ENCODE assay signal across 10 mouse cellular contexts in the genomic region with DNA sequence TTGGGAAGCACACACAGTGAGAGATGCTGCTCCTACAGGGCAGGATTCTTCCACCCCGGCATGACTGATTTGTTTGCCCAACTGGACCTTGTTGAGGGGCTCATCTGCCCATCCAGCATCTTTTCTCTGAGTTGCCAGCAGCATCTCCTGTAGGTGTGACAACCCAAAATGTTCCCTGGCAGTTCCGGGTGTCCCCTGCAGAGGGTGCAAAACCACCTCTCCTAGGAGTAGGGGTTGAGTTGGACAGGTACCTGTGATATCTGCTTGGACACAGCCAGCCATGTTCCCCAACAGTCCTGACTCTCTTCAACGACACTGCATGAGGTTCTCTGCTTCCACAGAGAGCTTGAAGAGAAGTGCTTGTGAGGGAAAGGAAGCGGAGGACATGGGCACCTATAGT. TPM values are rescaled to one million over a fixed set of nuclear protein-coding genes. Genes with fewer than 3 reads are reported as not detected.
DNase-seq lines count a peak whose midpoint lies in the region; ATAC-seq and TF ChIP-seq lines count a peak whose summit lies in the region.
"Had no signal": no experiment of that assay in that cellular context is flagged by ENCODE, and none has a peak within 500 bp of the region (broad histone marks: within the 10 kb centered on the region; RNA-seq: fewer than 3 reads in every experiment).

No protein-coding gene starts in this region.

- no peak overlapping the region for H3K4me2 ChIP-seq in hindbrain, embryonic 13.5 days
- H3K4me2 ChIP-seq: embryonic facial prominence, embryonic 13.5 days; hindbrain, embryonic 15.5 days had no signal

- no peaks in the 10 kb centered on the region for H3K27me3 ChIP-seq in hindbrain, embryonic 13.5 days
- H3K27me3 ChIP-seq: embryonic facial prominence, embryonic 13.5 days; hindbrain, embryonic 15.5 days had no signal

- peak; percentile 47; the same call in 1 of the 2 replicates for TF ChIP-seq CTCF in bone marrow, adult 2 months (IDR thresholded peaks at IDR 0.05; ENCODE audit: control insufficient read depth, insufficient read depth, low read length)

- no peak overlapping the region for H3K4me3 ChIP-seq in bone marrow, adult 2 months (replicated peaks; ENCODE audit: control insufficient read depth, low read depth, low read length)
- no peak overlapping the region for H3K4me3 ChIP-seq in hindbrain, embryonic 13.5 days
- H3K4me3 ChIP-seq: embryonic facial prominence, embryonic 13.5 days; hindbrain, embryonic 15.5 days had no signal

- peaks cover 27% of the 10 kb centered on the region for H3K36me3 ChIP-seq in hindbrain, embryonic 13.5 days

- WGBS in bone marrow, adult 2 months, result 72% methylated on average over 4 of the region's 4 CpGs
- whole genome bisulfite sequencing in hindbrain, embryonic 13.5 days, result 92% methylated on average over 4 of the region's 4 CpGs

- peak; percentile 12 to 27 for DNase-seq in cerebellum, postnatal 14 days
- DNase-seq in cerebellum, postnatal 4 days (ENCODE audit: low spot score in 2 of 2), result no peak
- peak; percentile 10 for DNase-seq in 3T3-L1 (ENCODE audit: low read depth, low spot score)
- DNase-seq in lung, postnatal 14 days, result peak; percentile 44
- DNase-seq in left cerebral cortex, postnatal 25 days (ENCODE audit: low spot score in 2 of 2), result no peak
- no peak for DNase-seq in retina, embryonic 14.5 days (ENCODE audit: low spot score)

- no peak overlapping the region for H3K9ac ChIP-seq in hindbrain, embryonic 13.5 days
- H3K9ac ChIP-seq: embryonic facial prominence, embryonic 13.5 days; hindbrain, embryonic 15.5 days had no signal

- H3K27ac ChIP-seq in bone marrow, adult 2 months (ENCODE audit: control insufficient read depth, insufficient read depth, low read depth, low read length, poor library complexity), result no peak overlapping the region
- no peak overlapping the region for H3K27ac ChIP-seq in hindbrain, embryonic 13.5 days
- H3K27ac ChIP-seq: embryonic facial prominence, embryonic 13.5 days; hindbrain, embryonic 15.5 days had no signal

- no peak for TF ChIP-seq POLR2A in bone marrow, adult 2 months (IDR thresholded peaks at IDR 0.05; ENCODE audit: borderline replicate concordance, control insufficient read depth, low read depth, low read length)

- intact Hi-C loops in left cerebral cortex, postnatal 25 days (cut with DNase I), result no loop called here

- no peaks in the 10 kb centered on the region for H3K4me1 ChIP-seq in bone marrow, adult 2 months (ENCODE audit: control insufficient read depth, insufficient read depth, low read length)
- peaks cover 5% of the 10 kb centered on the region for H3K4me1 ChIP-seq in hindbrain, embryonic 13.5 days (replicated peaks)

- ATAC-seq in hindbrain, embryonic 13.5 days (ENCODE audit: low FRiP score), result no peak

- H3K9me3 ChIP-seq in hindbrain, embryonic 13.5 days, result no peaks in the 10 kb centered on the region
- H3K9me3 ChIP-seq: embryonic facial prominence, embryonic 13.5 days; hindbrain, embryonic 15.5 days had no signal

RNA-seq across cellular contexts. Expression of a gene that starts 5.8 kb away (rescaled TPM):
- polyA plus RNA-seq in bone marrow, adult 2 months (2011; ENCODE audit: insufficient read depth, insufficient read length, low replicate concordance, missing spikeins), result 0.14 and 0.65 TPM in 2 replicates
- 3.4 and 3.6 TPM in 2 replicates for polyA plus RNA-seq in hindbrain, embryonic 13.5 days (2015; fragmentation: Nextera tagmentation; extraction: Ambion mirVana)
- 1 to 10 TPM; 7.5 to 8.6 TPM for total RNA-seq in left cerebral cortex, postnatal 25 days (2021)

RNA-seq across cellular contexts. Expression of a gene that starts 53.0 kb away (rescaled TPM):
- 19.4 and 33.0 TPM in 2 replicates for polyA plus RNA-seq in bone marrow, adult 2 months (2011; ENCODE audit: insufficient read depth, insufficient read length, low replicate concordance, missing spikeins)
- polyA plus RNA-seq in hindbrain, embryonic 13.5 days (2015; fragmentation: Nextera tagmentation; extraction: Ambion mirVana), result 130 and 141 TPM in 2 replicates
- total RNA-seq in left cerebral cortex, postnatal 25 days (2021), result 10 to 100 TPM; 59.0 to 60.6 TPM

Comparison
In these comparisons a context has a peak if more than half of its experiments do, and no peak if none do; other contexts are left out.
1. DNase-seq: peak in cerebellum, postnatal 14 days (2 of 2), 3T3-L1 (single experiment) and lung, postnatal 14 days (single experiment); none in cerebellum, postnatal 4 days (0 of 2), left cerebral cortex, postnatal 25 days (0 of 2) and retina, embryonic 14.5 days (single experiment).